Mouse (Mus musculus) cerebellum, postnatal 36 days (tissue): ENCODE results near the gene Pld4.
"Not testable (repeated sequence)": the region's sequence is repeated elsewhere in the genome, so short reads cannot be mapped to it uniquely, and the experiment has no call there.

ENCODE experiments used
- DNase-seq, 2 experiments: peaks; one replicate each; pipeline ENCODE4 v3.0.0; 2021 to 2022; ENCODE audit warnings: mixed read lengths in 2 of 2

Gene Pld4

GRCm38 (mm10) chr12:112801864-112802846 is 41.7 kb downstream of the Pld4 start, which contains the start of gene Ahnak2:
Gene Ahnak2 (minus strand): TSS chr12:112802657.
- DNase-seq, result peak; percentile 42 to 60

- DNase-seq, result no peak
These were observed 42.5 kb downstream of the Pld4 start for GRCm38 (mm10) chr12:112802917-112803316.

- peak; percentile 23 to 38 for DNase-seq
These were observed 43.6 kb downstream of the Pld4 start for GRCm38 (mm10) chr12:112804046-112804445.

- no peak for DNase-seq
These were observed 45.6 kb downstream of the Pld4 start for GRCm38 (mm10) chr12:112806044-112806443.

DNA sequence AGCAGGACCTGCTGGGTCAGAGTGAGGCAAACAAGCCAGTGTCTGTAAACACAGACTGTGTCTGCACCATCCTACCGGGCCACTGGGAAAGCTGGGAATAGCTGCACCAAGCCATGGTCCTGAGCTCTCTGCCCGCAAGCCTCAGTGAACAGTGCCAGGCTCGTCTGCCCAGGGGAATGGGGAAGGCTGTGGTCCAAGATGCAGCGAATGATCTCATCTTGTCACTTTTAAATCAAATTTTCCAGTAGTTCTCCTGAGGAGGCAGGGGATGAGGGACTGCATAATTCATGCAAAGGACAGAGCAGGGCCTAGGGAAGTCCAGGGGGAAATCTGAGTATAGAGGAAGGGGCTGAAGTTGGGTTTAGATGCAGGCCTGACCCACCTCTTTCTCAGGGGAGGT is 47.3 kb downstream of the Pld4 start:
- no peak for DNase-seq

DNA sequence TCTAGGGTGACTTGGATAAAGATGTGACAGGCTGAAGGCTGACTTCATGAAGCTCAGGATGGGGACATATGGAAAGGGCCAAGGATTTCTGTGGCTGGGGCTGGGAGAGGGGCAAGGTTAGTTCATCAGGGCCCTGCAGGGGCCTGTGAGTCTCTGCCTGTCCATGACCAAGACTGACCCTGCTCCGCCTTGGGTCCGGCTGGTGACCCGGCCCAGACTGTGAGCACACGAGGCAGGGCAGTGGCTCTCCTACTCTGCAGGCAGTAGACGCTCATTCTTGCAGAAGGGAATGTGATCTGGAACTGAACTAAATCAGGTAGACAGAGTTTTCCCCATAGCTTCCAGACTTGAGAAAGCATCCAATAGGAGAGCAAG is 47.7 kb downstream of the Pld4 start:
- no peak for DNase-seq

DNA sequence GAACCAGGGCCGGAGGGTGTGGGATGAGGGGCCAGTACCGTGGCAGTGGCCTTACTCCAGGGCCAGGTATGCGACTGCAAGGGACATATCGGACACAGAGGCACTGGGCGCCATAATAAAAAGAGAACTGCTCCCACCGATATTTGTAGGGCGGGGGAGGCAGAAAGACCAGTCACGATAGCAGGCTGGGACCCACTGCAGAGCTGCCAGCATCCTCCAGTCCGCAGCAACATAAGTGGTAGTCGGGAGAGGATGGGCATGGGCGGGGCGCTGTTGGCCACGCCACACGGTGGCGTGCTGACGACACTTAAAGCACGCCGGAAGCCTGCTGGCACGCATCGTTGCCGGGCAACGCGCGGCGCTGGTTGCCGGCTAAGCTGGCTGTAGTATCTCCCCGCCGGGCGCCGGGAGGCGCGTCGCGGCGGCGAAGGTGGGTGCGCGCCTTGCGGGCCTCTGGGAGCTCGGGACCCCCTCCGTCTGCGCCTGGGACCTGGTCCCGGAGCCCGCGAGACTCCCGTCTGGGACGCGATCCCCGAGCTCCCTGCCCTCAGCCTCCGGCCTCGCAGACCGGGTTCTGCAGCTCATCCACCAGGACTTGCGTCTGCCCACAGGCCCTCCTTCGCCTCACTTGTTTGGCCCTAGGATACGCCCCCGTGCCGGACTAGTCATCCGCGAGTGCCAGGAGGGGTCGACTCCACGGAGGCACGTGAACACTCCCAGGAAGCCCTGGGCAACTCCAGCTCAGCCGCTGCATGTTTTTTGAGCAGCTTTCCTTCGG is 48.3 kb downstream of the Pld4 start, which contains the start of gene Clba1:
Gene Clba1 (plus strand): TSS at position 351 of the 778 bp plus-strand sequence.
- peak; percentile 91 to 93 for DNase-seq

DNA sequence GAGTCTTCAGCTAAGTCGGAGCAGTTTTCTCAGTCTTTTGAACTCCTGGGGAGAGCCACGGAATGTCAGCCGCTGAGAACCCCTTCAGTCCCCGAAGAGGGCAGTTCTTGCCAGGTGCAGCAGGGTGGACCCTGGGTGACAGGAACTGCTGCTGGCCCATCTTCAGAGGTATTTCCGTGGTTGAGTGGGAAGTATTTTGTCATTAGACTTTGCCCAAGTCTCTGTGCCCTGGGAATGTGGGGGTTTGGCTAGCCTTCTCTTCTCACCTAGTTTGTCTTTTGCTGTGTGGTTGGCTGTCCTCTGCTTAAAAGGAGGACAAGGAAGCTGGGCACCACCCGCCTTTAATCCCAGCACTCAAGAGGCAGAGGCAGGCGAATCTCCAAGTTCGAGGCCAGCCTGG is 49.2 kb downstream of the Pld4 start:
- DNase-seq, result no peak

DNA sequence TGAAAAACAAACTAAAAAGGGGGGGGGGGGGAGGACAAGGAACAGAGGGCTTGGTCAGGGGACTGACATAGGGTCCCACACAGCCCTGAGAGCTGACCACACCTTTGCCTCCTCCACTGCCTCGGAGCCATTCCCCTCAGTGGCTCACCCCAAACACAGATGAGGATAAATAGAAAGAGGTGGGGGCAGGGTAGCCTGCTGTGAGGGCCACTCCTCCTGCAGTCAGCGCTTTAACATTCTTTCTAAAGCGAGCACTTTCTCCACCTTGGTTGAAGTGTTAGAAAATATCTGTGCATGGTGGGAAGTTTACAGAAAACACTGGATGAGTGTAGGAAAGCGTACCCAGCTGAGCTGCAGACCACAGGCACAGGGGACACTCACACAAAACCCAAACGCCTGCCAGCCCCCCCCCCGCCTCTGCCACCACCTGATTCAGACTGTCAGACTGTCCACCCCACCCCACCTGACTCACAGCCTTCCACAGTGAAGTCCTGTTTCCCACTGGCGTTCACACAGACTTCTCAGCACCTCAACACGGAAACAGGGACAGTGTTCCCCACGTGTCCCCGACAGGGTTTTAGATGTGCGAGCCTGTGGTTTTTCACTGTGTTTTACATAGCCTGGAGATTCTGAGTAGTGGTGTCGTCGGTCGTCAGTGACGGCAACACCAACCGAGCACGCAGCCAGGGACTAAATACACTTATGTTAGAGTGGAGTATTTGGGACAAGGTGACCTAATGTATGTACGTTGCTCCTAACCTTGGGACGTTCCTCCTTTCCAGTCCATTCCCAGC is 49.8 kb downstream of the Pld4 start:
- DNase-seq, result no peak

DNA sequence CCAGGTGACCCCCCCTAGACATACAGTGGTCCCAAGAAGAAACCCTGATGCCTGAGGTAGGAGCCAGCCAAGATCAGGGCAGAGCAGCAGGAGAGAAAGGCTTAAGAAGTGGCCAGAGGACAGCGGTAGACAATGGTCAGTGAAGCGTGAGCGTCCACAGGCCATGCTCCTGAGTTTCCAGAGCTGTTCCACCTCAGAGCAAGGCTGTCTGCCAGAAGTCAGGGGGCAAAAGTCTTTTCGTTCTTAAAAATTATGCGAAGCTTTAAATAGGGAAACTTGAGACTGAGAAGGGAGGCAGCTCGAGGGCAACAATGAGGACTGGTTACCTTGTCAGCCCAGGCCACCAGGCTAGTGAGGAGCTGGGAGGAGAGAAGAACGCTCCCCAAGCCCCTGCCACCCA is 52.9 kb downstream of the Pld4 start:
- DNase-seq, result no peak

- DNase-seq, result no peak
These were observed 54.4 kb downstream of the Pld4 start for GRCm38 (mm10) chr12:112814682-112815470.

GRCm38 (mm10) chr12:112816294-112816693 is 55.8 kb downstream of the Pld4 start:
- peak; percentile 63 to 66 for DNase-seq

DNA sequence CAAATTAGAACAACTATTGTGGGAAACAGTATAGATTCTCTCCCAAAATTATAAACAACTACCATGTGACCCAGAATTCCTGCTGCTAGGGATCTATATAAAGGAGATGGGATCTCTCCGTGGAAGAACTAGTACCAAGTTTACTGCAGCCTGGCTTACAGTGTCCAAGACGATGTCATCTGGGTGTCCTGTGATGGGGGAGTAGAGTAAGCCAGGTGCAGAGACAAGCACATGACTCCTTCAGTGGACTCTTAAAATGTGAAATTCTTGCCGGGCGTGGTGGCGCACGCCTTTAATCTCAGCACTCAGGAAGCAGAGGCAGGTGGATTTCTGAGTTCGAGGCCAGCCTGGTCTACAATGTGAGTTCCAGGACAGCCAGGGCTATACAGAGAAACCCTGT is 56.4 kb downstream of the Pld4 start:
- not testable (repeated sequence) for DNase-seq
